Mouse (Mus musculus): ENCODE results near the gene Zfp970. TPM values are rescaled to one million over a fixed set of nuclear protein-coding genes. Genes with fewer than 3 reads are reported as not detected.

The Zfp970 gene
- polyA plus RNA-seq, 1 experiment from 2014 or later = 12.2 TPM

Other genes with a start within 250 kb of the Zfp970 start
- not detected in 2 replicates for gene Gm14409, start 197.7 kb upstream of the Zfp970 start, polyA plus RNA-seq (2014; fragmentation: Nextera tagmentation; extraction: Ambion mirVana)
- gene Gm14412, start 140.4 kb upstream of the Zfp970 start, polyA plus RNA-seq (2014; fragmentation: Nextera tagmentation; extraction: Ambion mirVana) = 0.19 TPM in 1 of 2 replicates, not detected in the other
- 8.8 and 9.3 TPM in 2 replicates for gene Gm14418, start 66.4 kb upstream of the Zfp970 start, polyA plus RNA-seq (2014; fragmentation: Nextera tagmentation; extraction: Ambion mirVana)
- gene Gm14403, start 33.5 kb downstream of the Zfp970 start, polyA plus RNA-seq (2014; fragmentation: Nextera tagmentation; extraction: Ambion mirVana) = 4.1 and 6.1 TPM in 2 replicates
- gene Gm14406, start 113.5 kb downstream of the Zfp970 start, polyA plus RNA-seq (2014; fragmentation: Nextera tagmentation; extraction: Ambion mirVana) = not detected in 2 replicates